Mouse (Mus musculus): ENCODE results near the gene 1700037H04Rik.

DNA sequence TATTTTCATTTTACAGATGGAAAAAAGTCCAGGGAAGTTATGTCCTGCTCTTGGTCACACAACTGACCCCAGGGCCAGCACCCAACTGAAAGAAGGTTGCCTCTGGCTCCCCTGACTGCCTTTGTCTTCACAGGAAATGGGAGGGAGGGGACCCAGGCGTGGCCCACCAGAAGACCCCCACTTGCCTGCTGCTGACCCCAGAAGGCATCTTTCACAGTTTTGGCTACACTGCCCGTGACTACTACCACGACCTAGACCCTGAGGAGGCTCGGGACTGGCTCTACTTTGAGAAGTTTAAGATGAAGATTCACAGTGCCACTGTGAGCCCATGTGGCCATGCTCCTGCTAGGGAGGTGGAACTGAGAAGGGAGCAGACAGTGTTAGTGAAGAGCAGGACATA lies 21.6 kb downstream of the 1700037H04Rik start:
- TF ChIP-seq CTCF (IDR thresholded peaks at IDR 0.05; ENCODE audit: control insufficient read depth, insufficient read depth, insufficient replicate concordance, low read depth, low read length) (no peak), POLR2A (IDR thresholded peaks at IDR 0.05; ENCODE audit: control insufficient read depth, low read depth, low read length) (no peak)
